Mouse (Mus musculus) kidney, embryonic 16.5 days (tissue): ENCODE measurements at regions not wholly inside any gene's neighbourhood (a gene's known extent, or its start where the extent isn't known, plus 50 kb on each side); places are given as distances from the start of the nearest gene placed in this dataset.
A peak's percentile ranks its signal among the peaks of the same experiment; 100 is the strongest.

Source experiments
- ATAC-seq: fragments of 200-750 bp; cut with Nextera tagmentation; 2 replicates; pipeline ENCODE4 v1.8.0; 2017; ENCODE audit warnings: moderate TSS enrichment; ENCODE audit not compliant: low FRiP score, low TSS enrichment
- H3K27ac ChIP-seq: fragments of 300-500 bp; sonication (generic); 2 replicates; pipeline ENCODE4 v1.5.1; 2014; ENCODE audit warnings: low read length
- H3K27me3 ChIP-seq: fragments of 300-500 bp; sonication (generic); 2 replicates; pipeline ENCODE4 v1.6.1; 2014; ENCODE audit warnings: low read length, control low read depth, mixed read lengths; ENCODE audit not compliant: insufficient read depth
- H3K36me3 ChIP-seq: fragments of 300-500 bp; sonication (generic); 2 replicates; pipeline ENCODE4 v1.6.1; 2014; ENCODE audit warnings: low read length, control low read depth, mixed read lengths; ENCODE audit not compliant: insufficient read depth
- H3K4me1 ChIP-seq: fragments of 300-500 bp; sonication (generic); 2 replicates; pipeline ENCODE4 v1.6.1; 2014; ENCODE audit warnings: low read length, control low read depth, mixed read lengths; ENCODE audit not compliant: insufficient read depth
- H3K4me2 ChIP-seq: fragments of 300-500 bp; sonication (generic); replicated peaks from 2 replicates; pipeline ENCODE4 v1.6.1; 2014; ENCODE audit warnings: low read depth, low read length
- H3K4me3 ChIP-seq: fragments of 300-500 bp; sonication (generic); 2 replicates; pipeline ENCODE4 v1.5.1; 2014; ENCODE audit warnings: mild to moderate bottlenecking, low read length
- H3K9ac ChIP-seq: fragments of 300-500 bp; sonication (generic); replicated peaks from 2 replicates; pipeline ENCODE4 v1.6.1; 2014; ENCODE audit warnings: low read length
- H3K9me3 ChIP-seq: fragments of 300-500 bp; sonication (generic); 2 replicates; pipeline ENCODE4 v1.6.1; 2016; ENCODE audit warnings: low read length, control low read depth
- WGBS: fragments of 180-500 bp; shearing (Covaris S2); extraction: QIAGEN DNeasy Blood & Tissue Kit; methylation state at CpG from one replicate; pipeline ENCODE4 v1.1.7; 2014; 5-methylcytosine and 5-hydroxymethylcytosine counted together

DNA sequence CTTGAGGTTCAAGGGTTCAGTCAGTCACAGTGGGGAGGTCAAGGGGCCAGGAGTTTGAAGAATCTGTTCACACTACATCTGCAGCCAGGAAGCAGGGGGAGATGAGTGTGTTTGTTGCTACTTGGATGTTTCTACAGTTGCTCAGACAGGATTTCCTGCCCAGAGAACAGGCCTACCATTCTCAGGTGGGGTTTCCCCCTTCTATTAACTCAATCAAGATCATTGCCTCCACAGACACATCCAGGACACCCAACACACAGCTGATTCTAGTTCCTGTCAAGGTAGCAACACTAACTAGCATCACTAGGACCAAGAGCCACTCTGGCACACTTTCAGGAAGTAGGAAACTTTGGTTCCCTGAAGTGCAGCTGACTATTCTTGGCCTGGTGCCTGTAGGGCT is 127.9 kb upstream of the Smim23 start:
- Histone ChIP-seq H3K4me1 (no peaks in the 10 kb centered on the region), H3K27me3 (no peaks in the 10 kb centered on the region), H3K27ac (no peak overlapping the region), H3K4me2 (no peak overlapping the region), H3K9ac (no peak overlapping the region), H3K36me3 (no peaks in the 10 kb centered on the region), H3K9me3 (no peaks in the 10 kb centered on the region), H3K4me3 (no peak overlapping the region)
- ATAC-seq = no peak

DNA sequence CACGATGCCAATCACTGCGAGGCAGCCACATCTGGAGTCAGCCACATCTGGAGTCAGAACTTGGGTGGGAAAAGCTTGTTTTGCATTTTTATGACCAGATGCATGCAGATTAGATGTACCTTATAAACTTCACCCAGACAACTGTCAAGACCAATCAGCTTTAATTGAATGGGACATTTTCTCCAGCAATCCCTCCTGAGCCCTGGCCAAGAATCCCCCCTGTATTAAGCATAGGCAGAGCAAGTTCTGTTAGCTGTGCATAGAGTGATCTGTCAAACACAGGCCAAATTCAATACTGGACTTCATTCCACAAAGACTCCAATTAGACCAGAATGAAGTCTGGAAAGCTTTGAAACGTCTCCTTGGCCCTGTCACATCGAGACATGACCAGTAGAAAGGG is 123.7 kb upstream of the Smim23 start:
- 76% methylated on average over 4 of the region's 4 CpGs for WGBS
- H3K4me2 ChIP-seq = no peak overlapping the region

DNA sequence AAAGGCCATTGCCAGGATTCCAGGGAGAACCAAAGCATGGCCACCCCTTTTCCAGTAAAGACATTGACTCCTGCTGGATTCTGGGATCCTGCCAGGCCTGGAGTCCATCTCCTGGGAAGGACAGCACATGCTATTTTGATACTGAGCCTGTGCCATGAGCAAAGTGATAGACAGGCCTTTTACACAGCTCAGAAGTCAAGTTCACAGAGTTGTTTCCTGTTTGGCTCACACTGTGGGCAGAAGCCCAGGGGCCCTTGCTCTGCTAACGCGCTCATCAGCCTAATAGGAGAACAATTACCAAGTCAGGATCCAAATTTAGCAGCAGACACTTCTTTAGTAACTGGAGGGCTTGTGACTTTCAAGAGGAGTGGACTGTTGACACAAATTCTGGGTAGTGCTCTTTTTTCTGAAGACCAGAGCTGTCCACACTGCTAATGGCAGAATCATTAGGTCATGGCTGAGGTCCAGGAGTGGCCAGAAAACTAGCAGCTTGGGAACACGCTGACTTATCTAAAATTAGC is 122.1 kb upstream of the Smim23 start:
- ATAC-seq = no peak
- H3K36me3 ChIP-seq = no peaks in the 10 kb centered on the region
- H3K4me3 ChIP-seq = no peak overlapping the region
- no peak overlapping the region for H3K9ac ChIP-seq
- H3K4me2 ChIP-seq = no peak overlapping the region
- H3K9me3 ChIP-seq = no peaks in the 10 kb centered on the region
- WGBS = 51% methylated on average over 3 of the region's 3 CpGs
- H3K4me1 ChIP-seq = peaks cover 5% of the 10 kb centered on the region; the same call in 1 of the 2 replicates
- no peaks in the 10 kb centered on the region for H3K27me3 ChIP-seq
- no peak overlapping the region for H3K27ac ChIP-seq

More for the DNA sequence above, 123.7 kb upstream of the Smim23 start:
- H3K9me3 ChIP-seq = no peaks in the 10 kb centered on the region
- H3K4me1 ChIP-seq = peaks cover 5% of the 10 kb centered on the region; the same call in 1 of the 2 replicates
- H3K27me3 ChIP-seq = no peaks in the 10 kb centered on the region
- no peak overlapping the region for H3K27ac ChIP-seq
- no peaks in the 10 kb centered on the region for H3K36me3 ChIP-seq
- no peak overlapping the region for H3K9ac ChIP-seq
- H3K4me3 ChIP-seq = no peak overlapping the region
- no peak for ATAC-seq

DNA sequence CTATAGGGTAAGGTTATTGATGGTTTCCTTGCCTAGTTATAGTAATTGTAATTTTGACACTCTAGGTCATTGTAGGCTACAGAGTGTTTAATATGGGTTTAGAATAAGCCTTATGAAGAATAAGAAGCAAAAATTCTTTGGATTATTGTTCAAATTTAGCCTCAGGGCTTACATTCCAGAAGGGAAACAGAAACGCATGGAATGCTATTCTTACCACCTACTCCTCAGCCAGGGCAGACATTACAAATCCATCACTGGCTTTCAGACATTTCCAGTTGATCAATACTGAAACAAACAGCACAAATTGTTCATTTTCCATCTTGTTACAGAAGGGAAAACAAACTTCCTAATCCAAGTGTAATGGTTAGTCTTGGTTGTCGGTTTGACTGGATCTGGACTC is 120.7 kb upstream of the Smim23 start:
- H3K4me1 ChIP-seq = peaks cover 5% of the 10 kb centered on the region; the same call in 1 of the 2 replicates
- H3K9me3 ChIP-seq = no peaks in the 10 kb centered on the region
- WGBS = 80% methylated on average over 2 of the region's 2 CpGs
- no peak overlapping the region for H3K27ac ChIP-seq
- H3K27me3 ChIP-seq = no peaks in the 10 kb centered on the region
- no peak overlapping the region for H3K4me3 ChIP-seq
- no peak overlapping the region for H3K4me2 ChIP-seq
- no peaks in the 10 kb centered on the region for H3K36me3 ChIP-seq
- no peak for ATAC-seq
- H3K9ac ChIP-seq = no peak overlapping the region

DNA sequence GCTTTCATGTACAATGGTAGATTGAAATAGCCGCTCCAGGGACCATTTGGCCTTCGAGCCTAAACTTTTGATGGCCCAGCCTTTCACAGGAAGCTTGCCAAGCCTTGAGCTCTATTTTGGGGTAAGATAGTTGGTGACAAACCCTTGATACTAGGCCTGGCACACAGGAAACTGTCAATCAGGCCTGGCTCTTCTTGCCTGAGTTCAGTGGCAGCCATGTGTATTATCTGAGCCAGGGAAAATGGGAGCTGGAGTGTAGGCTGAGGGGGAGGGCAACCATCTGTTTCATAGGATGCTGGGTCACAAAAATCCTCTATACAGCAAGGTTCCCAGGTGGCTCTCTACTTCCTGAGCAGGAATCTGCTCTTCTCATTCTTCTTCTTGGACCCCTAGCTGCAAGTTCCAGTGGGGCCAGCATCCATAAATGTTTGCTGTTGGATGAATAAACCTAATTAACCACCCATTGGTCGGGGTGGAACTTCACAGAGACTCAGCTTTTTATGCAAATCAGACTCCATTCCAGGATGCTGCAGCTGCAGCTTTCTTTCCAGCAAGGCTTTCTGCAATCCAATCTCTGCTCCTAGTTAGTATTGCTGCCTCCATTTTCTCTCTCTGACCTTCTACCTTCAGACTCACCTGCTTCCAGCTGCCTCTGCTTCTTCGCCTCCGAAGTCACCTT is 117.1 kb upstream of the Smim23 start:
- no peak for ATAC-seq
- Histone ChIP-seq H3K9ac (no peak overlapping the region), H3K4me1 (peaks cover 2% of the 10 kb centered on the region; the same call in 1 of the 2 replicates), H3K27ac (no peak overlapping the region), H3K36me3 (no peaks in the 10 kb centered on the region), H3K4me2 (no peak overlapping the region), H3K9me3 (no peaks in the 10 kb centered on the region), H3K27me3 (no peaks in the 10 kb centered on the region), H3K4me3 (no peak overlapping the region)
- WGBS = 72% methylated on average over 5 of the region's 5 CpGs

- peak; percentile 70; the same call in 1 of the 2 replicates for ATAC-seq
- Histone ChIP-seq H3K27me3 (no peaks in the 10 kb centered on the region), H3K4me2 (no peak overlapping the region), H3K4me3 (no peak overlapping the region), H3K9me3 (no peaks in the 10 kb centered on the region), H3K4me1 (no peaks in the 10 kb centered on the region), H3K9ac (no peak overlapping the region), H3K27ac (no peak overlapping the region), H3K36me3 (no peaks in the 10 kb centered on the region)
- 77% methylated on average over 1 of the region's 1 CpGs for WGBS
Measured at GRCm38 (mm10) chr11:32939102-32939501, 114.7 kb upstream of the Smim23 start.

DNA sequence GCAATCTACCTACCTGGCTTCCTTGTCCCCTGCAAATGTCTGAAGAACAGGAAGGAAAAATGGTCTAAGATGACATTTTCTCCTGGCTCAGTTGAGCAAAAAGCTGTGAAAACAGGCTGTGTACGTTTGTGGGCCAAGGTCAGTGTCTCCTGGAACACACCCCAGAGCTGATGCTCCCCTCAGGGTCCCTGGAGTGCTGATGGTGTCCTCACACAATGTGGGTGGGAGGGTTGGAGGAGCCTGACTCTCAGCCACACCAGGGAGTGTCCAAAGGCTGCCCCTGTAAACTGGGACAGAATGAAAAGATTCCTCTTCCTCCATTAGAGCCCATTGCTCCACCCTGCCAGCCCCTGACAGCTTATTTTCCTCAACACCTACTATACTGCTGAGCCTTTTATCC is 112.8 kb upstream of the Smim23 start:
- H3K27ac ChIP-seq = no peak overlapping the region
- ATAC-seq = no peak
- H3K36me3 ChIP-seq = no peaks in the 10 kb centered on the region
- H3K4me1 ChIP-seq = no peaks in the 10 kb centered on the region
- H3K4me3 ChIP-seq = no peak overlapping the region
- no peak overlapping the region for H3K9ac ChIP-seq
- no peak overlapping the region for H3K4me2 ChIP-seq
- no peaks in the 10 kb centered on the region for H3K27me3 ChIP-seq
- WGBS = 36% methylated on average over 1 of the region's 1 CpGs
- H3K9me3 ChIP-seq = peaks cover 5% of the 10 kb centered on the region; the same call in 1 of the 2 replicates

GRCm38 (mm10) chr11:32931928-32932327 is 107.5 kb upstream of the Smim23 start:
- H3K36me3 ChIP-seq = no peaks in the 10 kb centered on the region
- 0 out of 2 replicates have a peak, but pooled peaks cover 4% of the 10 kb centered on the region for H3K4me1 ChIP-seq
- no peak overlapping the region for H3K4me3 ChIP-seq
- no peaks in the 10 kb centered on the region for H3K27me3 ChIP-seq
- H3K9ac ChIP-seq = no peak overlapping the region
- peaks cover 5% of the 10 kb centered on the region; the same call in 1 of the 2 replicates for H3K9me3 ChIP-seq
- no peak overlapping the region for H3K27ac ChIP-seq
- H3K4me2 ChIP-seq = no peak overlapping the region
- ATAC-seq = no peak
- WGBS = 22% methylated on average over 9 of the region's 9 CpGs

DNA sequence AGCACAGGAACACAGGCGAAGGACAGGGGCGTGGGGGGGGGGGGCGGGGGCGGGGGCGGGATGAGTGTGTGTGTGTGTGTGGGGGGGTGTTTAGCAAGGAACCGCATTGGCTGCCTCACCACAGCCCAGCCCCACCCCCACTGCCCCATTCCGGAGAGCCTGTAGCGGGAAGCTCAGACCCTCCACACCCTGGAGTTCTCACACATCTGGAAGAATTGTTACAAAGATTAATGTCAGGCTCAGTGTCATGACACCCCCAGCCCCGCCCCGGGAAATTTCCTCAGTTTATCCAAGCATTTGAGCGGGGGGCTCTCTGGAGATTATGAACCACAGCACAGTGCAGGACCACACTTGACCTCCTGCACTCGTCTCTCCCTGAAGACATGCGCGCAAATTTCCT is 106.6 kb upstream of the Smim23 start:
- WGBS = 5% methylated on average over 14 of the region's 14 CpGs
- H3K36me3 ChIP-seq = no peaks in the 10 kb centered on the region
- H3K4me1 ChIP-seq = peaks cover 6% of the 10 kb centered on the region
- no peak overlapping the region for H3K9ac ChIP-seq
- H3K27me3 ChIP-seq = no peaks in the 10 kb centered on the region
- peak overlapping the region; percentile 26; the same call in 1 of the 2 replicates for H3K4me2 ChIP-seq
- peaks cover 5% of the 10 kb centered on the region; the same call in 1 of the 2 replicates for H3K9me3 ChIP-seq
- no peak overlapping the region for H3K27ac ChIP-seq
- peak; percentile 49; the same call in 1 of the 2 replicates for ATAC-seq
- 0 out of 2 replicates have a peak overlapping the region, but pooled peaks have one; percentile 9 for H3K4me3 ChIP-seq

GRCm38 (mm10) chr11:32928837-32929236 is 104.4 kb upstream of the Smim23 start:
- no peak overlapping the region for H3K4me3 ChIP-seq
- 61% methylated on average over 2 of the region's 2 CpGs for WGBS
- no peak for ATAC-seq
- H3K4me1 ChIP-seq = peaks cover 14% of the 10 kb centered on the region
- H3K36me3 ChIP-seq = no peaks in the 10 kb centered on the region
- H3K9ac ChIP-seq = no peak overlapping the region
- no peak overlapping the region for H3K4me2 ChIP-seq
- H3K27me3 ChIP-seq = no peaks in the 10 kb centered on the region
- peaks cover 5% of the 10 kb centered on the region; the same call in 1 of the 2 replicates for H3K9me3 ChIP-seq
- no peak overlapping the region for H3K27ac ChIP-seq
